Mouse (Mus musculus) heart, embryonic 16.5 days (tissue): Measurements from ENCODE around the gene Rpain. TPM values are rescaled to one million over a fixed set of nuclear protein-coding genes. Genes with fewer than 3 reads are reported as not detected.

Experiments
- ATAC-seq: fragments of 200-750 bp; cut with Nextera tagmentation; replicated peaks from 2 replicates; pipeline ENCODE4 v1.8.0; 2017; ENCODE audit warnings: moderate number of reproducible peaks; ENCODE audit not compliant: insufficient read depth, low FRiP score; ENCODE audit errors: extremely low read depth
- H3K27ac ChIP-seq: fragments of 300-500 bp; sonication (generic); 2 replicates; pipeline ENCODE4 v1.5.1; 2014; ENCODE audit warnings: mild to moderate bottlenecking, low read length, control low read depth, moderate library complexity
- H3K27me3 ChIP-seq: fragments of 300-500 bp; sonication (generic); 2 replicates; pipeline ENCODE4 v1.6.1; 2014; ENCODE audit warnings: low read length, mixed read lengths; ENCODE audit not compliant: control insufficient read depth, insufficient read depth
- H3K36me3 ChIP-seq: fragments of 300-500 bp; sonication (generic); 2 replicates; pipeline ENCODE4 v1.6.1; 2014; ENCODE audit not compliant: control insufficient read depth, insufficient read depth
- H3K4me1 ChIP-seq: fragments of 300-500 bp; sonication (generic); 2 replicates; pipeline ENCODE4 v1.6.1; 2014; ENCODE audit warnings: low read length, mixed read lengths; ENCODE audit not compliant: control insufficient read depth, insufficient read depth
- H3K4me2 ChIP-seq: fragments of 300-500 bp; sonication (generic); 2 replicates; pipeline ENCODE4 v1.6.1; 2014; ENCODE audit warnings: low read depth, mild to moderate bottlenecking, control low read depth, low read length
- H3K4me3 ChIP-seq: fragments of 300-500 bp; sonication (generic); 2 replicates; pipeline ENCODE4 v1.5.1; 2014; ENCODE audit warnings: mild to moderate bottlenecking, control low read depth, low read length
- H3K9ac ChIP-seq: fragments of 300-500 bp; sonication (generic); 2 replicates; pipeline ENCODE4 v1.6.1; 2014; ENCODE audit warnings: low read length, control low read depth
- H3K9me3 ChIP-seq: fragments of 300-500 bp; sonication (generic); replicated peaks from 2 replicates; pipeline ENCODE4 v1.6.1; 2016; ENCODE audit warnings: low read length; ENCODE audit not compliant: control insufficient read depth
- WGBS: fragments of 180-500 bp; shearing (Covaris S2); extraction: QIAGEN DNeasy Blood & Tissue Kit; methylation state at CpG from one replicate; pipeline ENCODE4 v1.1.7; 2014; 5-methylcytosine and 5-hydroxymethylcytosine counted together
- polyA plus RNA-seq: library from polyadenylated mRNA; unstranded; fragments of >200 nt; fragmentation: Nextera tagmentation; extraction: Ambion mirVana; gene quantifications from 2 replicates; pipeline ENCODE4 v1.2.1, GENCODE M21; 2015

The Rpain gene
- polyA plus RNA-seq: 54.7 and 55.3 TPM in 2 replicates

DNA sequence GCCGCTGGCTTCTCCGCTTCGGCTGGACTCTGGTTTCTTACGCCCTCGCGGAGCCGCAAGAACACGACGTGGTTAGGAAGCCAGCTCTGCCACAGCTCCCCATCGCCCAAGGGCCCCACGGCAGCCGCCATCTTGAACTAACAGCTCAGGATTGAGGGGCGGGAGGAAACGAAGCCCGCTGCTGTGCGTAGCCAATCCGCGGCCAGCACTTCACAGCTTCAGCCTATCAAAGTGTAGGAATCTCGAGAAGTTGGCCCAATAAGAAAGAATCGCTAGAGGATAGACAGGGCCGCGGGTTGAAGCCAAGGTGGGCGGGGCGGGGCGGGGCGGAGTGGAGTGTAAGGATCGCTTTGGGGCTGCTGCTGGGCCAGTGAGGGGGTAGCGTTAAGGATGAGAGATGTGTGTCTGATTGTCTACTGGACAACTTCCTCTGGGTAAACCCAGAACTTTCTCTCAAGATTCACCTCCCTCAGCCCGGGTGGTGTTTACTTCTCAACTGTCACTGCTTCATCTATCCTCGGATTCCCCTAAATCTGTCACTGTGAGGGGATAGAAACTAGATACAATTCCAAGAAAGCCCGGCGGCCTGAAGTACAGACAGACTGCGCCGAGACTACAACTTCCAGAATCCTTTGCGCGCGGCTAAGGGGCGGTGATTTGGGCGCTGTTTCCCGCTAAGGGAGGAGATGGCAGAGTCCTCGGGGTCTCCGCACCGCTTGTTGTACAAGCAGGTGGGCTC is at the start of gene Rpain, which contains the start of gene Nup88:
TSS of gene Rpain (plus strand) at position 393 of the 739 bp plus-strand sequence.
TSS of gene Nup88 (minus strand) at position 153 of the 739 bp plus-strand sequence.
- H3K4me2 ChIP-seq: peak within 1 kb of the TSS; percentile 89
- no peaks in the 10 kb centered on the region for H3K9me3 ChIP-seq
- peaks cover 14% of the 10 kb centered on the region for H3K4me1 ChIP-seq
- WGBS: under 1% methylated on average over 43 of the region's 43 CpGs
- peak within 1 kb of the TSS; percentile 90 for H3K27ac ChIP-seq
- peak within 1 kb of the TSS; percentile 85 for H3K4me3 ChIP-seq
- peak; percentile 96 for ATAC-seq
- H3K9ac ChIP-seq: peak within 1 kb of the TSS; percentile 92
- H3K27me3 ChIP-seq: no peaks in the 10 kb centered on the region
- H3K36me3 ChIP-seq: peaks cover 22% of the 10 kb centered on the region

GRCm38 (mm10) chr11:70931461-70931860 is 38.6 kb upstream of the Rpain start:
- Histone ChIP-seq H3K9ac (no peak overlapping the region), H3K4me2 (no peak overlapping the region), H3K4me1 (no peaks in the 10 kb centered on the region), H3K4me3 (no peak overlapping the region), H3K9me3 (no peaks in the 10 kb centered on the region), H3K27me3 (no peaks in the 10 kb centered on the region), H3K27ac (no peak overlapping the region), H3K36me3 (peaks cover 16% of the 10 kb centered on the region; the same call in 1 of the 2 replicates)
- 89% methylated on average over 5 of the region's 5 CpGs for WGBS
- no peak for ATAC-seq

DNA sequence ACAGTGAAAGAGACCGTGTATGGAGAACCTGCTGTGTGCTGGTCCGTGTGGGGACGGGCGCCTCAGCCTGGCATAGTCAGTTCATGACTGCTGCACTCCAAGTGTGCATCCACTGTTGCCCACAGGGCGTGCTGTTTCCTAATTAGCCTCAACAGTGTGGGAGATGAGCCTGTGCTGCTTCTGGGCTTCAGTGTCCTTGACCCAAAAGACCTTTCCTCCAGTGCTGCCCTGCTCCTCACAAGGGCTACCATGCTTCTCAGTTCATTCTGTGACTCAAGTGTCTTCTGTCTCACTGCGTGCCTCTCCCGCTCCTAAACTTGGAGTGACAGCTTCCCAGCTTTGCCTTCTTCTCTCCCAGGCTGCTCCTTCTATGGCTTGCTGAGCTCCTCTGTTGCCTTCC is 34.7 kb upstream of the Rpain start:
- Histone ChIP-seq H3K27ac (no peak overlapping the region), H3K36me3 (peaks cover 25% of the 10 kb centered on the region), H3K9ac (no peak overlapping the region), H3K4me2 (no peak overlapping the region), H3K9me3 (no peaks in the 10 kb centered on the region), H3K27me3 (no peaks in the 10 kb centered on the region), H3K4me3 (no peak overlapping the region), H3K4me1 (no peaks in the 10 kb centered on the region)
- WGBS: 88% methylated on average over 7 of the region's 7 CpGs
- no peak for ATAC-seq

DNA sequence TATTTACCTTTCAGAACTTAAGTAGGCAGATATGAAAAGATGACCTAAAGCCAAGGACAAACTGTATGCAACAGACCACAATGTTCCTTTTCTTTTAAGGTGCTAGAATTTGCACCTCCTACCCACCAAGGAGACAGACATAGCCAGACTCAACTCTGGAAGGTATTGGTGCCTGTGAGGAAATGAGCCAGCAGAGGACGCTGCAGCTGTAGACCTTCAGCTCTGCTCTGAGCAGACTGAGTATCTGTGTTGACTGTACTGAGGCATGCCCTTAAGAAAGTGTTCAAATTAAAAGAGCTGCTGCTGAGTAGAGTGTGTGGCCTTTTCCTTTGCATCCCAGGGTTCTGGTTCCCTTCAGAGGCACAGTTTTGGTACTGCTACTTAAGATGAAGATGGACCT is 27.4 kb upstream of the Rpain start:
- 79% methylated on average over 1 of the region's 1 CpGs for WGBS
- H3K27ac ChIP-seq: no peak overlapping the region

DNA sequence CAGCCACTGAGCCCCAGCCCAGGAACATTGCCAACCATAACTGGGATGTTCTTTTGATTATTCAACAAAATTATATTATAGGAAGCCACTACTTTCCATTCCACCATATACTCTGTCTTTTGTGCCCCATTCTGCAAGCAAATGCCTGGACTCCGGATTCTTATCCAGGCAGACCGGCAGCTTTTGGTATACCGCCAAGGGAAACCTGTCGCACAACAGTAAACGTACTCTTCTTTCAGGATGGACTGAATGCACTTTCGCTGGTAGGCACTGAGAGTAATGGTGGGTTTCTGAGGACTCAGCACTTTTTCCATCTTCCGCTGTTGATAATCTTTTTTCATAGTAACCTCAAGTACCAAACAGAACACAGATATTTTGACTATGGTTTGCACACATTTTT is 26.4 kb upstream of the Rpain start:
- no peak overlapping the region for H3K4me3 ChIP-seq
- no peaks in the 10 kb centered on the region for H3K27me3 ChIP-seq
- H3K4me1 ChIP-seq: no peaks in the 10 kb centered on the region
- no peaks in the 10 kb centered on the region for H3K9me3 ChIP-seq
- no peak for ATAC-seq
- H3K36me3 ChIP-seq: peaks cover 66% of the 10 kb centered on the region
- no peak overlapping the region for H3K9ac ChIP-seq
- H3K4me2 ChIP-seq: no peak overlapping the region
- H3K27ac ChIP-seq: no peak overlapping the region
- WGBS: 88% methylated on average over 7 of the region's 7 CpGs

More for the DNA sequence above, 27.4 kb upstream of the Rpain start:
- H3K4me1 ChIP-seq: no peaks in the 10 kb centered on the region
- no peaks in the 10 kb centered on the region for H3K9me3 ChIP-seq
- H3K27me3 ChIP-seq: no peaks in the 10 kb centered on the region
- H3K4me2 ChIP-seq: no peak overlapping the region
- H3K9ac ChIP-seq: no peak overlapping the region
- peaks cover 66% of the 10 kb centered on the region for H3K36me3 ChIP-seq
- ATAC-seq: no peak
- H3K4me3 ChIP-seq: no peak overlapping the region

GRCm38 (mm10) chr11:70944935-70945817 is 24.8 kb upstream of the Rpain start:
- Histone ChIP-seq H3K4me2 (no peak overlapping the region), H3K36me3 (peaks cover 78% of the 10 kb centered on the region), H3K9ac (no peak overlapping the region), H3K27me3 (no peaks in the 10 kb centered on the region), H3K9me3 (no peaks in the 10 kb centered on the region), H3K4me1 (no peaks in the 10 kb centered on the region), H3K4me3 (no peak overlapping the region), H3K27ac (no peak overlapping the region)
- WGBS: 91% methylated on average over 4 of the region's 4 CpGs
- no peak for ATAC-seq

DNA sequence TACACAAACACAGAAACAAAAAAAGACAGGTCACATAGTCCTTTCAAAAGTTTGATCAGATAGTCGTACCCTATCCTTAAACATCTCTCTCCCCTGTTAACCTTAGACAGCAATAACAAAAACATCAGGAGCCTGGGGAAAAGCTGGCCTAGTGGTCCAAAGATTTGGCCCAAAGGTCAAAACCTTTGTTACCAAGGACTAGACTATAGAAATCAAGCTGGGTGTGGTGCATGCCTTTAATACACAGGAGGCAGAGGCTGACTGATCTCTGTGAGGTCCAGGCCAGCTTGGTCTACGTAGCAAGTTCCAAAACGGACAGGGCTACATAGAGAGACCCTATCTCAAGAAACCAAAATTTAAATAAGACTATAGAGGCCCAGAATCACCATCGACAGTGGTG is 15.3 kb upstream of the Rpain start:
- Histone ChIP-seq H3K36me3 (peaks cover 70% of the 10 kb centered on the region), H3K27ac (no peak overlapping the region), H3K27me3 (no peaks in the 10 kb centered on the region), H3K4me3 (no peak overlapping the region), H3K4me1 (no peaks in the 10 kb centered on the region), H3K9ac (no peak overlapping the region), H3K4me2 (no peak overlapping the region), H3K9me3 (no peaks in the 10 kb centered on the region)
- WGBS: 88% methylated on average over 4 of the region's 4 CpGs
- ATAC-seq: no peak

- Histone ChIP-seq H3K4me2 (no peak overlapping the region), H3K4me3 (no peak overlapping the region), H3K4me1 (no peaks in the 10 kb centered on the region), H3K27me3 (no peaks in the 10 kb centered on the region), H3K9ac (no peak overlapping the region), H3K36me3 (peaks cover 68% of the 10 kb centered on the region), H3K27ac (no peak overlapping the region), H3K9me3 (no peaks in the 10 kb centered on the region)
- no peak for ATAC-seq
- WGBS: 88% methylated on average over 5 of the region's 5 CpGs
Observed at GRCm38 (mm10) chr11:70960786-70961554, 9.0 kb upstream of the Rpain start.
